Mouse (Mus musculus) cerebellum, postnatal 4 days (tissue): ENCODE data around the gene Ikzf1.
A peak's percentile ranks its signal among the peaks of the same experiment; 100 is the strongest.

Source experiments
- DNase-seq, 2 experiments: peaks; one replicate each; pipeline ENCODE4 v3.0.0; 2022; ENCODE audit warnings: low spot score in 2 of 2, mixed read lengths in 1 of 2

The Ikzf1 gene

GRCm38 (mm10) chr11:11808035-11808819, 123.4 kb downstream of the Ikzf1 start:
- no peak for DNase-seq

DNA sequence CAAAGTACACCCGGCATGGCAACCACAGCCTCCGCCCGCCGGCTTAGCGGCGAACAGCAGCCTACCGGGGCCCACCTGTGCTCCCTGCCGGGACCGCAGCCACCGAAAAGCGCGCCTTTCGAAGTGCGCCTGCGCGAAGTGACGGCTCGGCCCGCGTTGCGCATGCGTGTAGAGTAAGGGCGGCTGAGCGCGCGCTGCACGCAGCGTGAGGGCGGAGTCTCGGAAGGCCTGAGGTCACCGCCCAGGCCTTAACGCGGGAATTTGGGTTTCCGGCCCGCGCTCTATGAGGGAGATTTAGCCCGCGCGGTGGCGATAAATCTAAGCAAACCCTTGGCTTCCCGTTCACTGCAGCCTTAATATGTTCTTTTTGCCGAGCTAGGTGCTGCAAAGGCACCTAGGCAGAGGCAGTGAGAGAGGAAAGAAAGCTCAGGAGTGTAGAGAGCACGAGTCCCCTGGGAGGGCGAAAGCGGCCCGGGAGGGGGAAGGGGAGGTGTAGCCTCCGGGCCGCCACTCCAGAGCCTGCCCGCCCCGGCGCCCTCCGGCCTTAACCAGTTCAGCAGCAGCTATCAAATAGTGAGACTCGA, 124.1 kb downstream of the Ikzf1 start, which contains the start of gene Fignl1:
Gene Fignl1, minus strand, starts transcription at position 143 of the 584 bp plus-strand sequence.
- peak; percentile 96 to 97 for DNase-seq

GRCm38 (mm10) chr11:11809404-11810175, 124.8 kb downstream of the Ikzf1 start:
- DNase-seq: no peak

GRCm38 (mm10) chr11:11811906-11812480, 127.2 kb downstream of the Ikzf1 start:
- DNase-seq: peak; percentile 52 to 75

- no peak for DNase-seq
These were observed 130.9 kb downstream of the Ikzf1 start for GRCm38 (mm10) chr11:11815737-11816136.

GRCm38 (mm10) chr11:11818797-11819196, 134.0 kb downstream of the Ikzf1 start:
- no peak for DNase-seq

DNA sequence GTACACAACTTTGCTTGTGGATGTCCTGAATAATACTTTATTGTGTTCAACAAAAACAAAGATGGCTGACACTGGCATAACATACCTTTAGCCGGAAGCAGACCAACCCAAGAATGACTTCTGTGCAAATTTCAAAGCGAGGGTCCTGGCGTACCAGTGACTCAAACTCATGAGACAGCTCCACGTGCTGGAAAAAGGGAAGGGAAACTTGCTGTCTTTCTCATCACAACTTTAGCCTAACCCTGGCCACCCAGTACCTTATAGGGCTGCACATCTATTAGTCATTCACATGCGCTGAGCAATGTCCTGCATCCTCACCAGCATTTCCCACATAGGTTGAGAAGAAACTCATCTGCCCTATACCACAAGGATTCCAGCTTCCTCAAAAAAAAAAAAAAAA, 134.4 kb downstream of the Ikzf1 start:
- no peak for DNase-seq

DNA sequence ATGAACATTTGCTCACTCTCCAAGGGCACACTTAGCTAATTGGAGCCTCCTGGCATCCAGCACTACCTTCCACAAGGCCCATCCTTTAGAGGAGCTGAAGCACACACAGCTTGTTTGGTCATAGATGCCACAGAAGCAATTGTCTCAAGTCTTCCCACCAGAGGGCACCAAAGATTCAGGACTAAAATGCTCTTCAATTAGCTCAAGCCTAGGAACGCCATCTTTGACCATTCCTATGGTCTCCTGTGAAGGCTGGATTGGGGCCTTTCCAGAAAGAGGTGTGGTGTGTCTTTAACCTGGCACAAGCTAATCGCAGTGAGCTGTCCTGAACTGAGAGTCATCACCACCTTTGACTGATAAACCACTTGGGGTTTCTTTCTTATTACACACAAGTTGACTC, 135.4 kb downstream of the Ikzf1 start:
- DNase-seq: peak; percentile 39 to 83

DNA sequence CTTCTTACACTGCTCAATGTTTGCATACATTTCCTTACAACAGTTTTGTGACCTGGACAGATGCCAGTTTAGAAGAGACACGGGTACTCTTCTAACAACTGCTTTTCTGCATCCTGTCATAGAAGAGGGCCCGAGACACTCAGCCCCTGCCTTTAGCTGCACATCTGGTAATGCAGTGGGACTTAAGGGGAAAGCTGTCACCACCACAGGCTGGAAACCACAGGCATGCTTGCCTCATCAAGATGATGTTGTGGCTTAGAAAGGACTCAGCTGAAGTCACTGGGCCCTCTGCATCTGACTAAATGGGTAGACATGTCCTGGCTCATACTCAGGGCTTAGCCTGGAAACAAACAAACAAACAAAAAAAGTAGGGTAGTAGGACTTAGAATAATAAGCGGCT, 135.9 kb downstream of the Ikzf1 start:
- DNase-seq: no peak

- peak; percentile 28 to 30 for DNase-seq
These were observed 136.7 kb downstream of the Ikzf1 start for GRCm38 (mm10) chr11:11821387-11821975.
